Mouse (Mus musculus) intestine, embryonic 15.5 days (tissue): Measurements from ENCODE around the gene Ahnak2. TPM values are rescaled to one million over a fixed set of nuclear protein-coding genes. Genes with fewer than 3 reads are reported as not detected.
"Not testable (repeated sequence)": the region's sequence is repeated elsewhere in the genome, so short reads cannot be mapped to it uniquely, and the experiment has no call there.

Experiments
- ATAC-seq: fragments of 200-750 bp; cut with Nextera tagmentation; 2 replicates; pipeline ENCODE4 v1.8.0; 2017; ENCODE audit warnings: moderate TSS enrichment, moderate library complexity
- H3K27ac ChIP-seq: fragments of 300-500 bp; sonication (generic); 2 replicates; pipeline ENCODE4 v1.5.1; 2015; ENCODE audit warnings: mild to moderate bottlenecking, inconsistent platforms
- H3K27me3 ChIP-seq: fragments of 300-500 bp; sonication (generic); replicated peaks from 2 replicates; pipeline ENCODE4 v1.6.1; 2015; ENCODE audit warnings: inconsistent platforms
- H3K36me3 ChIP-seq: fragments of 300-500 bp; sonication (generic); 2 replicates; pipeline ENCODE4 v1.6.1; 2015; ENCODE audit warnings: inconsistent platforms
- H3K4me1 ChIP-seq: fragments of 300-500 bp; sonication (generic); replicated peaks from 2 replicates; pipeline ENCODE4 v1.6.1; 2015; ENCODE audit warnings: inconsistent platforms
- H3K4me2 ChIP-seq: fragments of 300-500 bp; sonication (generic); replicated peaks from 2 replicates; pipeline ENCODE4 v1.6.1; 2015; ENCODE audit warnings: mild to moderate bottlenecking, inconsistent platforms
- H3K4me3 ChIP-seq: fragments of 300-500 bp; sonication (generic); replicated peaks from 2 replicates; pipeline ENCODE4 v1.5.1; 2015; ENCODE audit warnings: inconsistent platforms
- H3K9ac ChIP-seq: fragments of 300-500 bp; sonication (generic); 2 replicates; pipeline ENCODE4 v1.6.1; 2015; ENCODE audit warnings: inconsistent platforms
- H3K9me3 ChIP-seq: fragments of 300-500 bp; sonication (generic); 2 replicates; pipeline ENCODE4 v1.6.1; 2016; ENCODE audit warnings: inconsistent platforms
- WGBS: fragments of 180-500 bp; shearing (Covaris S2); methylation state at CpG from one replicate; pipeline ENCODE4 v1.1.7; 2015; 5-methylcytosine and 5-hydroxymethylcytosine counted together
- polyA plus RNA-seq: library from polyadenylated mRNA; unstranded; fragments of >200 nt; fragmentation: Nextera tagmentation; extraction: Ambion mirVana; gene quantifications from 2 replicates; pipeline ENCODE4 v1.2.1, GENCODE M21; 2015

Ahnak2 gene
- 2.3 and 3.0 TPM in 2 replicates for polyA plus RNA-seq

- Histone ChIP-seq H3K4me3 (peak within 1 kb of the TSS; percentile 54), H3K27ac (no peak within 1 kb of the TSS), H3K4me2 (peak within 1 kb of the TSS; percentile 100), H3K4me1 (peaks cover 40% of the 10 kb centered on the region), H3K9ac (peak within 1 kb of the TSS; percentile 48), H3K9me3 (no peaks in the 10 kb centered on the region), H3K36me3 (no peaks in the 10 kb centered on the region), H3K27me3 (peaks cover 8% of the 10 kb centered on the region)
- WGBS: 3% methylated on average over 67 of the region's 69 CpGs
- ATAC-seq: peak; percentile 61
Measured at GRCm38 (mm10) chr12:112801864-112802846, at the start of gene Ahnak2. TSS of gene Ahnak2 (minus strand) at chr12:112802657.

GRCm38 (mm10) chr12:112851116-112851515, 48.7 kb upstream of the Ahnak2 start:
- Histone ChIP-seq H3K9ac (no peak overlapping the region), H3K9me3 (no peaks in the 10 kb centered on the region), H3K4me3 (no peak overlapping the region), H3K27me3 (no peaks in the 10 kb centered on the region), H3K36me3 (no peaks in the 10 kb centered on the region), H3K27ac (no peak overlapping the region), H3K4me2 (no peak overlapping the region), H3K4me1 (0 out of 2 replicates have a peak, but pooled peaks cover 2% of the 10 kb centered on the region)
- no peak for ATAC-seq
- WGBS: 35% methylated on average over 7 of the region's 8 CpGs

- no peak for ATAC-seq
- Histone ChIP-seq H3K9ac (no peak overlapping the region), H3K4me2 (no peak overlapping the region), H3K9me3 (no peaks in the 10 kb centered on the region), H3K27ac (no peak overlapping the region), H3K4me1 (0 out of 2 replicates have a peak, but pooled peaks cover 2% of the 10 kb centered on the region), H3K27me3 (no peaks in the 10 kb centered on the region), H3K4me3 (no peak overlapping the region), H3K36me3 (no peaks in the 10 kb centered on the region)
- WGBS: 88% methylated on average over 9 of the region's 9 CpGs
Measured at GRCm38 (mm10) chr12:112850344-112850743, 47.9 kb upstream of the Ahnak2 start.

GRCm38 (mm10) chr12:112849235-112850022, 47.0 kb upstream of the Ahnak2 start:
- no peak for ATAC-seq
- Histone ChIP-seq H3K27me3 (no peaks in the 10 kb centered on the region), H3K9me3 (no peaks in the 10 kb centered on the region), H3K27ac (no peak overlapping the region), H3K4me3 (no peak overlapping the region), H3K9ac (no peak overlapping the region), H3K4me1 (0 out of 2 replicates have a peak, but pooled peaks cover 2% of the 10 kb centered on the region), H3K36me3 (no peaks in the 10 kb centered on the region), H3K4me2 (no peak overlapping the region)
- WGBS: 68% methylated on average over 11 of the region's 11 CpGs

- 90% methylated on average over 2 of the region's 2 CpGs for WGBS
- no peak overlapping the region for H3K4me3 ChIP-seq
- no peaks in the 10 kb centered on the region for H3K27me3 ChIP-seq
- 0 out of 2 replicates have a peak, but pooled peaks cover under 1% of the 10 kb centered on the region for H3K4me1 ChIP-seq
- no peaks in the 10 kb centered on the region for H3K9me3 ChIP-seq
- no peak for ATAC-seq
- no peak overlapping the region for H3K9ac ChIP-seq
- no peaks in the 10 kb centered on the region for H3K36me3 ChIP-seq
- no peak overlapping the region for H3K27ac ChIP-seq
- no peak overlapping the region for H3K4me2 ChIP-seq
Measured at GRCm38 (mm10) chr12:112847880-112848279, 45.4 kb upstream of the Ahnak2 start.

- ATAC-seq: peak; percentile 63; the same call in 1 of the 2 replicates
Measured at GRCm38 (mm10) chr12:112843803-112844202, 41.3 kb upstream of the Ahnak2 start.

GRCm38 (mm10) chr12:112842128-112842527, 39.7 kb upstream of the Ahnak2 start:
- ATAC-seq: not testable (repeated sequence)

More at GRCm38 (mm10) chr12:112843803-112844202, 41.3 kb upstream of the Ahnak2 start:
- H3K9ac ChIP-seq: no peak overlapping the region
- no peak overlapping the region for H3K4me2 ChIP-seq
- H3K4me1 ChIP-seq: no peaks in the 10 kb centered on the region
- no peaks in the 10 kb centered on the region for H3K27me3 ChIP-seq
- 19% methylated on average over 3 of the region's 3 CpGs for WGBS
- no peaks in the 10 kb centered on the region for H3K36me3 ChIP-seq
- no peaks in the 10 kb centered on the region for H3K9me3 ChIP-seq
- H3K4me3 ChIP-seq: no peak overlapping the region
- H3K27ac ChIP-seq: no peak overlapping the region

GRCm38 (mm10) chr12:112841338-112841892, 39.0 kb upstream of the Ahnak2 start:
- not testable (repeated sequence) for H3K27me3 ChIP-seq, H3K4me2 ChIP-seq, H3K36me3 ChIP-seq, H3K9ac ChIP-seq, H3K4me3 ChIP-seq, H3K27ac ChIP-seq, ATAC-seq, H3K9me3 ChIP-seq, H3K4me1 ChIP-seq
- 72% methylated on average over 4 of the region's 4 CpGs for WGBS

More at GRCm38 (mm10) chr12:112842128-112842527, 39.7 kb upstream of the Ahnak2 start:
- not testable (repeated sequence) for H3K9ac ChIP-seq, H3K27ac ChIP-seq, H3K27me3 ChIP-seq, H3K36me3 ChIP-seq, H3K9me3 ChIP-seq, H3K4me1 ChIP-seq, H3K4me2 ChIP-seq, H3K4me3 ChIP-seq
- WGBS: 63% methylated on average over 2 of the region's 2 CpGs

GRCm38 (mm10) chr12:112840209-112841086, 38.0 kb upstream of the Ahnak2 start:
- Histone ChIP-seq H3K4me1 (no peaks in the 10 kb centered on the region), H3K9ac (no peak overlapping the region), H3K36me3 (no peaks in the 10 kb centered on the region), H3K9me3 (no peaks in the 10 kb centered on the region), H3K4me2 (no peak overlapping the region), H3K27ac (no peak overlapping the region), H3K27me3 (no peaks in the 10 kb centered on the region), H3K4me3 (no peak overlapping the region)
- no peak for ATAC-seq
- WGBS: 78% methylated on average over 25 of the region's 25 CpGs

- H3K4me2 ChIP-seq: no peak overlapping the region
- WGBS: 69% methylated on average over 2 of the region's 2 CpGs
- no peak overlapping the region for H3K4me3 ChIP-seq
- H3K36me3 ChIP-seq: no peaks in the 10 kb centered on the region
- no peak overlapping the region for H3K27ac ChIP-seq
- no peak overlapping the region for H3K9ac ChIP-seq
- ATAC-seq: no peak
- H3K9me3 ChIP-seq: no peaks in the 10 kb centered on the region
- no peaks in the 10 kb centered on the region for H3K27me3 ChIP-seq
- H3K4me1 ChIP-seq: peaks cover 5% of the 10 kb centered on the region; the same call in 1 of the 2 replicates
Measured at GRCm38 (mm10) chr12:112835046-112835445, 32.6 kb upstream of the Ahnak2 start.

- ATAC-seq: no peak
- H3K27me3 ChIP-seq: no peaks in the 10 kb centered on the region
- no peak overlapping the region for H3K4me3 ChIP-seq
- no peaks in the 10 kb centered on the region for H3K36me3 ChIP-seq
- H3K9me3 ChIP-seq: no peaks in the 10 kb centered on the region
- whole genome bisulfite sequencing: 70% methylated on average over 6 of the region's 6 CpGs
- H3K4me2 ChIP-seq: no peak overlapping the region
- peaks cover 5% of the 10 kb centered on the region; the same call in 1 of the 2 replicates for H3K4me1 ChIP-seq
- H3K9ac ChIP-seq: no peak overlapping the region; the same call in 1 of the 2 replicates
- no peak overlapping the region for H3K27ac ChIP-seq
Measured at GRCm38 (mm10) chr12:112833527-112833926, 31.1 kb upstream of the Ahnak2 start.
